Mouse (Mus musculus): ENCODE measurements around the gene Arhgef19.

DNA sequence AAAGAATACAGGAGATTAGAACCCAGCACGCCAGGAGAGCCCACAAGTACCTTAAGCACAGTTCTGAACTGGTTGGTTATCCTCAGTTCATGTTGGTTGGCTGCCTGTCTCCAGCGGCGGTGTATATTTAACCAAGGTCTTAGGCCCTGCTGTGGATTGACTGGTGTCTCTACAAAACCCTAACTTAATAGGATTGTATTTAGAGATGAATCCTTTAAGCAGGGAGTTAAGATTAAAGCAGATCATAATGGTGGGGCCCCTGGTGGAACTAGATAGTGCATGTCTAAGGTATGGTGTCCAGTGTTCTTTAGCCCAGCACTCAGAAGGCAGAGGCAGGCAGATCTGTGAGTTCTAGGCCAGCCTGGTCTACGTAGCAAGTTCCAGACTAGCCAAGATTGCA is 27.7 kb upstream of the Arhgef19 start:
- no peak for TF ChIP-seq UBTF (IDR thresholded peaks at IDR 0.05; ENCODE audit: borderline replicate concordance, insufficient read depth, low read depth, low read length)
- TF ChIP-seq RAD21 (IDR thresholded peaks at IDR 0.05; ENCODE audit: low read depth, low read length), result no peak
- TF ChIP-seq EP300 (IDR thresholded peaks at IDR 0.05; ENCODE audit: low read depth in 1 of 2, low read length in 2 of 2), result no peak
- TF ChIP-seq POLR2A (IDR thresholded peaks at IDR 0.05; ENCODE audit: control insufficient read depth in 1 of 2, insufficient read depth in 1 of 2, low read depth in 1 of 2, low read length in 2 of 2, poor library complexity in 1 of 2), result no peak
- TF ChIP-seq CTCF (IDR thresholded peaks at IDR 0.05 in 2 of 3, conservative IDR thresholded peaks at IDR 0.05 in 1 of 3; ENCODE audit: control insufficient read depth in 1 of 3, insufficient read depth in 1 of 3, low read depth in 2 of 3, low read length in 3 of 3, poor library complexity in 1 of 3, severe bottlenecking in 1 of 3), result no peak
- no peak for TF ChIP-seq POLR2AphosphoS2 (IDR thresholded peaks at IDR 0.05; ENCODE audit: low read length)
- TF ChIP-seq ETS1 (IDR thresholded peaks at IDR 0.05; ENCODE audit: low read depth, low read length), result no peak
- no peak for TF ChIP-seq ZC3H11A (IDR thresholded peaks at IDR 0.05; ENCODE audit: low read depth, low read length)
- TF ChIP-seq POLR2AphosphoS5 (IDR thresholded peaks at IDR 0.05; ENCODE audit: borderline replicate concordance, low read depth, low read length), result no peak
- no peak for TF ChIP-seq MAZ (IDR thresholded peaks at IDR 0.05; ENCODE audit: low read depth, low read length)
